ENCODE assay signal across 8 mouse cellular contexts in genomic region chr5:93205371-93206108, GRCm38 (mm10). TPM values are rescaled to one million over a fixed set of nuclear protein-coding genes. Genes with fewer than 3 reads are reported as not detected.
A peak's percentile ranks its signal among the peaks of the same experiment; 100 is the strongest.
DNase-seq lines count a peak whose midpoint lies in the region; ATAC-seq lines count a peak whose summit lies in the region.

No protein-coding gene starts in this region.

- peak; percentile 30 to 48 for DNase-seq in urinary bladder, adult 18-20 months (ENCODE audit: low spot score in 2 of 2)
- DNase-seq in urinary bladder, adult 2 months (ENCODE audit: low spot score): no peak
- DNase-seq in embryonic facial prominence, embryonic 10.5 days (ENCODE audit: low spot score): peak; percentile 71
- DNase-seq in heart, adult 11 months: peak; percentile 98
- DNase-seq in kidney, adult 11 months: peak; percentile 57
- peak; percentile 61 to 64 for DNase-seq in spleen, adult 18-20 months

- no peaks in the 10 kb centered on the region for H3K27me3 ChIP-seq in embryonic facial prominence, embryonic 10.5 days (replicated peaks; ENCODE audit: low read depth, poor library complexity, severe bottlenecking)
- H3K27me3 ChIP-seq in limb, embryonic 12.5 days: no peaks in the 10 kb centered on the region
- H3K27me3 ChIP-seq in midbrain, embryonic 13.5 days: no peaks in the 10 kb centered on the region

- peak overlapping the region; percentile 95 for H3K4me3 ChIP-seq in embryonic facial prominence, embryonic 10.5 days
- peak overlapping the region; percentile 90 for H3K4me3 ChIP-seq in limb, embryonic 12.5 days (replicated peaks)
- H3K4me3 ChIP-seq in midbrain, embryonic 13.5 days (replicated peaks): peak overlapping the region; percentile 95

- H3K4me1 ChIP-seq in embryonic facial prominence, embryonic 10.5 days: peaks cover 31% of the 10 kb centered on the region
- H3K4me1 ChIP-seq in limb, embryonic 12.5 days (replicated peaks): peaks cover 25% of the 10 kb centered on the region
- peaks cover 26% of the 10 kb centered on the region for H3K4me1 ChIP-seq in midbrain, embryonic 13.5 days (replicated peaks)

- under 1% methylated on average over 63 of the region's 63 CpGs for WGBS in embryonic facial prominence, embryonic 10.5 days
- under 1% methylated on average over 55 of the region's 63 CpGs for WGBS in limb, embryonic 12.5 days
- WGBS in midbrain, embryonic 13.5 days: under 1% methylated on average over 55 of the region's 63 CpGs

- no peaks in the 10 kb centered on the region for H3K9me3 ChIP-seq in embryonic facial prominence, embryonic 10.5 days
- no peaks in the 10 kb centered on the region for H3K9me3 ChIP-seq in limb, embryonic 12.5 days
- no peaks in the 10 kb centered on the region for H3K9me3 ChIP-seq in midbrain, embryonic 13.5 days

- peak overlapping the region; percentile 76 for H3K4me2 ChIP-seq in limb, embryonic 12.5 days
- peak overlapping the region; percentile 84 for H3K4me2 ChIP-seq in midbrain, embryonic 13.5 days (replicated peaks)

- H3K36me3 ChIP-seq in embryonic facial prominence, embryonic 10.5 days (replicated peaks): peaks cover 18% of the 10 kb centered on the region
- H3K36me3 ChIP-seq in limb, embryonic 12.5 days: peaks cover 10% of the 10 kb centered on the region
- peaks cover 8% of the 10 kb centered on the region for H3K36me3 ChIP-seq in midbrain, embryonic 13.5 days

- ATAC-seq in limb, embryonic 12.5 days (ENCODE audit: insufficient number of reproducible peaks, insufficient read depth, low FRiP score, low TSS enrichment, low read depth): peak; percentile 28; the same call in 1 of the 2 replicates
- ATAC-seq in midbrain, embryonic 13.5 days: peak; percentile 71

- H3K27ac ChIP-seq in embryonic facial prominence, embryonic 10.5 days (replicated peaks): peak overlapping the region; percentile 98
- H3K27ac ChIP-seq in limb, embryonic 12.5 days: peak overlapping the region; percentile 98
- H3K27ac ChIP-seq in midbrain, embryonic 13.5 days: peak overlapping the region; percentile 93

- peak overlapping the region; percentile 97 for H3K9ac ChIP-seq in limb, embryonic 12.5 days (replicated peaks)
- H3K9ac ChIP-seq in midbrain, embryonic 13.5 days (replicated peaks): peak overlapping the region; percentile 97

RNA-seq across cellular contexts. Expression of gene Ccni, which starts 0.8 kb away (rescaled TPM):
- polyA plus RNA-seq in urinary bladder, adult 2 months (2012; rRNA removed): 65.0 and 103 TPM in 2 replicates
- polyA plus RNA-seq in embryonic facial prominence, embryonic 10.5 days (2016; fragmentation: Nextera tagmentation; extraction: Ambion mirVana): 115 and 119 TPM in 2 replicates
- 150 and 153 TPM in 2 replicates for polyA plus RNA-seq in limb, embryonic 12.5 days (2016; fragmentation: Nextera tagmentation; extraction: Ambion mirVana)
- polyA plus RNA-seq in midbrain, embryonic 13.5 days (2015; fragmentation: Nextera tagmentation; extraction: Ambion mirVana): 143 and 152 TPM in 2 replicates

RNA-seq across cellular contexts. Expression of gene 2010109A12Rik, which starts 0.8 kb away (rescaled TPM):
- 0.44 and 0.68 TPM in 2 replicates for polyA plus RNA-seq in urinary bladder, adult 2 months (2012; rRNA removed)
- polyA plus RNA-seq in embryonic facial prominence, embryonic 10.5 days (2016; fragmentation: Nextera tagmentation; extraction: Ambion mirVana): 1.3 and 1.8 TPM in 2 replicates
- 2.1 and 2.8 TPM in 2 replicates for polyA plus RNA-seq in limb, embryonic 12.5 days (2016; fragmentation: Nextera tagmentation; extraction: Ambion mirVana)
- polyA plus RNA-seq in midbrain, embryonic 13.5 days (2015; fragmentation: Nextera tagmentation; extraction: Ambion mirVana): 2.4 and 3.5 TPM in 2 replicates
